Mouse (Mus musculus) B cell, adult 2 months (primary cell): ENCODE data around the gene Acvr1c.

ENCODE experiments used
- DNase-seq, 2 experiments: peaks; one replicate each; pipeline ENCODE4 v3.0.0; 2022

The Acvr1c gene

GRCm38 (mm10) chr2:58281046-58281445, 76.6 kb downstream of the Acvr1c start:
- peak; percentile 7 to 8 for DNase-seq

DNA sequence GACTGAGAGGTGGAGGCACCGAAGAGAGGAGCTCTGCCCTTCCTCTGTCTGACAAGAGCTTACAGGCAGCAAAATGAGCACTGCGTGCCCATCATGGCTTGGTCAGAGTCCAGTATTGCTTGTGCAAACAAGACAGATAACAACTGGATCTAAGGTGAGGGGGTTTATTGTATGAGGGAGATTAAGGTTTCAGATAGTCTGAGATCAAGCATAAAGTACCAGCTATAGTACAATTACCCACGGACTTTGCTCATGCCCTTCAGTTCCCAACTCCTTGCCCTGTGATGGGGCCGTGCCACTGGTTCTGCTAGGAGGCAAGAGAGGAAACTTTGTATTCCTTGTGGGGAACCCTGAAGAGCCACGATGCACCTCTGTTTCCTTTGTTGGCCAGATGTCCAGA, 78.5 kb downstream of the Acvr1c start:
- no peak for DNase-seq

DNA sequence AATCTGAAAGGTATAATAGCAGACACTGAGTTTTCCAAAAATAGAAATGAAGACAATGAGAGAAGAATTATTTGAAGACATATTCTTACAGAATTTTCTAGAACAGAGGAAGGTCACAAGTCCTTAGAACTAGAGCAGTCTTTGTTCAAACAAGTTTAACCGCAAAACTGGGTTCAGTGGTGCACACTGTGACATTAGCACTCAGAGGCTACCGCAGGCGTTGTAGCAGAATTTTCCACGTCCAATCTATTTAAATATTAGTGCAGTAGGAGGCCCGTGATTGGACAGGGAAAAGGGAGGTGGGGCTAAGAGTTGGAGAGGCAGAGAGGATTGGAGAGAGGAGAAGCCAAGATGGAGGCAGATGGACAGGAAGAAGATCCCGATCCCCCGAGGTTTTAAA, 81.2 kb downstream of the Acvr1c start:
- no peak for DNase-seq

DNA sequence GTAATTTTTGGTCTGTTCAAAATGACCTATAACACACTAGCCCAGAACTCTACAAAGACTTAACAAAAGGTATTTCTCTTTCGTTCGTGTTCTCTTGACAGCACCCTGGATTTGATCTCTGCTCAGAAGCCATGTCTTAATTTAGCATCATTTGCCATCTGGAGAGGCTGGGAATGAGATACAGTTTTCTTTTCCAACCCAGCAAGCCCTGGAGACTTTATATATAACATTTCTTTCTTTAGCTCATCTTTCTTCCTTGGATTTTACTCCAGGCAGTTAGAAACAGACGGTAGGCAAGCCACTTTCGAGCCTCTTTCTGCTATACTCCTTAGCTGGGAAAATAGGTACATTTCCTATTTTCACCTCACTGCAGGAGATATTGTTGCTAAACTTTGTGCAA, 117.1 kb downstream of the Acvr1c start:
- no peak for DNase-seq

DNA sequence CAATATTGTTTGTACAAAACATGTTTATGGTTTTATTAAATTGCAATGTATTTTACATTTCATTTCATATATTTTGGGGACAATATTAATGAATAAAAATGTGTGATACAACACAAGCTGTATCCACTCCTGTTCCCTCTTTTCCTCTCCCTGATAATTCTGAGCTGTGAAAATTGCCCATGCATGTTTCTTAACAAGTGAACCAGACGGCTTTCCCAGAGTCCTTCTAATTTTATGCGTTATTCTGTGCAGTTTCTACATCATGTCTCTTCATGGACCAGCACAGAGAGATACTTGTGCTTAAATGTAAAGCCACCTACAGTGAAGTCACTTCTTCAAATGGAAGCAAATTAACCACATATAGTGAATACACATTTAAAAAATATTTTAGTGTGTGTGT, 120.2 kb downstream of the Acvr1c start:
- no peak for DNase-seq
